Mouse (Mus musculus) hindbrain, embryonic 13.5 days (tissue): ENCODE data around the gene Ift27. TPM values are rescaled to one million over a fixed set of nuclear protein-coding genes. Genes with fewer than 3 reads are reported as not detected.
A peak's percentile ranks its signal among the peaks of the same experiment; 100 is the strongest.

Experiments
- ATAC-seq: fragments of 200-750 bp; cut with Nextera tagmentation; 2 replicates; pipeline ENCODE4 v1.8.0; 2017; ENCODE audit warnings: moderate TSS enrichment; ENCODE audit not compliant: low FRiP score
- H3K27ac ChIP-seq: fragments of 300-500 bp; sonication (generic); 2 replicates; pipeline ENCODE4 v1.5.1; 2015; ENCODE audit warnings: inconsistent platforms, mild to moderate bottlenecking, moderate library complexity
- H3K27me3 ChIP-seq: fragments of 300-500 bp; sonication (generic); 2 replicates; pipeline ENCODE4 v1.6.1; 2015; ENCODE audit warnings: mild to moderate bottlenecking, inconsistent platforms
- H3K36me3 ChIP-seq: fragments of 300-500 bp; sonication (generic); 2 replicates; pipeline ENCODE4 v1.6.1; 2015; ENCODE audit warnings: mild to moderate bottlenecking, inconsistent platforms
- H3K4me1 ChIP-seq: fragments of 300-500 bp; sonication (generic); replicated peaks from 2 replicates; pipeline ENCODE4 v1.6.1; 2015; ENCODE audit warnings: inconsistent platforms
- H3K4me2 ChIP-seq: fragments of 300-500 bp; sonication (generic); 2 replicates; pipeline ENCODE4 v1.6.1; 2015; ENCODE audit warnings: inconsistent platforms, mild to moderate bottlenecking, moderate library complexity
- H3K4me3 ChIP-seq: fragments of 300-500 bp; sonication (generic); 2 replicates; pipeline ENCODE4 v1.5.1; 2015; ENCODE audit warnings: mild to moderate bottlenecking, inconsistent platforms
- H3K9ac ChIP-seq: fragments of 300-500 bp; sonication (generic); 2 replicates; pipeline ENCODE4 v1.6.1; 2015; ENCODE audit warnings: mild to moderate bottlenecking, inconsistent platforms
- H3K9me3 ChIP-seq: fragments of 300-500 bp; sonication (generic); 2 replicates; pipeline ENCODE4 v1.6.1; 2016; ENCODE audit warnings: inconsistent platforms
- WGBS: fragments of 180-500 bp; shearing (Covaris S2); methylation state at CpG from one replicate; pipeline ENCODE4 v1.1.7; 2015; 5-methylcytosine and 5-hydroxymethylcytosine counted together
- polyA plus RNA-seq: library from polyadenylated mRNA; unstranded; fragments of >200 nt; fragmentation: Nextera tagmentation; extraction: Ambion mirVana; gene quantifications from 2 replicates; pipeline ENCODE4 v1.2.1, GENCODE M21; 2015

Ift27 gene
- polyA plus RNA-seq, 1 experiment from 2014 or later: 106 TPM

GRCm38 (mm10) chr15:78186906-78187305 is 13.0 kb upstream of the Ift27 start:
- H3K9ac ChIP-seq: no peak overlapping the region
- ATAC-seq: no peak
- 74% methylated on average over 5 of the region's 5 CpGs for WGBS
- H3K27me3 ChIP-seq: peaks cover 7% of the 10 kb centered on the region
- no peaks in the 10 kb centered on the region for H3K36me3 ChIP-seq
- H3K4me2 ChIP-seq: no peak overlapping the region
- H3K9me3 ChIP-seq: no peaks in the 10 kb centered on the region
- H3K4me1 ChIP-seq: peaks cover 21% of the 10 kb centered on the region
- no peak overlapping the region for H3K4me3 ChIP-seq
- no peak overlapping the region for H3K27ac ChIP-seq

GRCm38 (mm10) chr15:78185609-78186008 is 11.7 kb upstream of the Ift27 start:
- 90% methylated on average over 4 of the region's 4 CpGs for WGBS
- no peak for ATAC-seq

GRCm38 (mm10) chr15:78184855-78185254 is 10.9 kb upstream of the Ift27 start:
- ATAC-seq: peak; percentile 65; the same call in 1 of the 2 replicates
- 4% methylated on average over 10 of the region's 10 CpGs for WGBS
- peak overlapping the region; percentile 4; the same call in 1 of the 2 replicates for H3K4me2 ChIP-seq

More at GRCm38 (mm10) chr15:78185609-78186008, 11.7 kb upstream of the Ift27 start:
- no peaks in the 10 kb centered on the region for H3K36me3 ChIP-seq
- H3K9ac ChIP-seq: no peak overlapping the region
- peaks cover 31% of the 10 kb centered on the region for H3K4me1 ChIP-seq
- no peak overlapping the region for H3K27ac ChIP-seq
- peaks cover 7% of the 10 kb centered on the region for H3K27me3 ChIP-seq
- H3K4me2 ChIP-seq: no peak overlapping the region
- no peaks in the 10 kb centered on the region for H3K9me3 ChIP-seq
- H3K4me3 ChIP-seq: no peak overlapping the region

GRCm38 (mm10) chr15:78181701-78182405 is 7.9 kb upstream of the Ift27 start:
- 19% methylated on average over 8 of the region's 8 CpGs for WGBS
- no peak overlapping the region for H3K4me2 ChIP-seq

More at GRCm38 (mm10) chr15:78184855-78185254, 10.9 kb upstream of the Ift27 start:
- H3K27ac ChIP-seq: no peak overlapping the region
- peaks cover 31% of the 10 kb centered on the region for H3K4me1 ChIP-seq
- H3K4me3 ChIP-seq: no peak overlapping the region
- peaks cover 11% of the 10 kb centered on the region for H3K27me3 ChIP-seq
- no peaks in the 10 kb centered on the region for H3K36me3 ChIP-seq
- no peak overlapping the region for H3K9ac ChIP-seq
- H3K9me3 ChIP-seq: no peaks in the 10 kb centered on the region

GRCm38 (mm10) chr15:78179775-78180174 is 5.9 kb upstream of the Ift27 start:
- H3K9me3 ChIP-seq: no peaks in the 10 kb centered on the region
- no peak overlapping the region for H3K9ac ChIP-seq
- H3K4me1 ChIP-seq: peaks cover 60% of the 10 kb centered on the region
- no peaks in the 10 kb centered on the region for H3K36me3 ChIP-seq
- ATAC-seq: no peak
- H3K4me3 ChIP-seq: no peak overlapping the region
- no peak overlapping the region for H3K4me2 ChIP-seq
- H3K27me3 ChIP-seq: peaks cover 11% of the 10 kb centered on the region
- WGBS: 72% methylated on average over 3 of the region's 3 CpGs
- no peak overlapping the region for H3K27ac ChIP-seq

More at GRCm38 (mm10) chr15:78181701-78182405, 7.9 kb upstream of the Ift27 start:
- peak; percentile 37 for ATAC-seq
- Histone ChIP-seq H3K27me3 (peaks cover 11% of the 10 kb centered on the region), H3K4me3 (no peak overlapping the region), H3K27ac (peak overlapping the region; percentile 82), H3K4me1 (peaks cover 56% of the 10 kb centered on the region), H3K9ac (peak overlapping the region; percentile 55), H3K9me3 (no peaks in the 10 kb centered on the region), H3K36me3 (no peaks in the 10 kb centered on the region)

GRCm38 (mm10) chr15:78178397-78178796 is 4.5 kb upstream of the Ift27 start:
- H3K9me3 ChIP-seq: no peaks in the 10 kb centered on the region
- no peak overlapping the region for H3K4me3 ChIP-seq
- H3K27ac ChIP-seq: peak overlapping the region; percentile 71
- peaks cover 60% of the 10 kb centered on the region for H3K4me1 ChIP-seq
- H3K27me3 ChIP-seq: 0 out of 2 replicates have a peak, but pooled peaks cover 4% of the 10 kb centered on the region
- H3K9ac ChIP-seq: peak overlapping the region; percentile 55
- H3K36me3 ChIP-seq: no peaks in the 10 kb centered on the region
- ATAC-seq: no peak
- 0 out of 2 replicates have a peak overlapping the region, but pooled peaks have one; percentile 26 for H3K4me2 ChIP-seq
- 6% methylated on average over 9 of the region's 9 CpGs for WGBS

- 0 out of 2 replicates have a peak overlapping the region, but pooled peaks have one; percentile 55 for H3K27ac ChIP-seq
- no peaks in the 10 kb centered on the region for H3K36me3 ChIP-seq
- WGBS: 59% methylated on average over 10 of the region's 10 CpGs
- no peak for ATAC-seq
- H3K9me3 ChIP-seq: no peaks in the 10 kb centered on the region
- no peak overlapping the region for H3K9ac ChIP-seq
- 0 out of 2 replicates have a peak, but pooled peaks cover 4% of the 10 kb centered on the region for H3K27me3 ChIP-seq
- no peak overlapping the region for H3K4me3 ChIP-seq
- H3K4me2 ChIP-seq: no peak overlapping the region
- H3K4me1 ChIP-seq: peaks cover 64% of the 10 kb centered on the region
Measured at GRCm38 (mm10) chr15:78177257-78177656, 3.4 kb upstream of the Ift27 start.

GRCm38 (mm10) chr15:78174887-78175245 is 959 bp upstream of the Ift27 start:
- Histone ChIP-seq H3K4me1 (peaks cover 59% of the 10 kb centered on the region), H3K9ac (peak overlapping the region; percentile 74), H3K4me2 (peak overlapping the region; percentile 57), H3K4me3 (peak overlapping the region; percentile 40), H3K27ac (peak overlapping the region; percentile 89), H3K27me3 (no peaks in the 10 kb centered on the region), H3K9me3 (no peaks in the 10 kb centered on the region), H3K36me3 (no peaks in the 10 kb centered on the region)
- 81% methylated on average over 6 of the region's 6 CpGs for WGBS
- no peak for ATAC-seq

GRCm38 (mm10) chr15:78172899-78173817 is 749 bp downstream of the Ift27 start:
- peaks cover 46% of the 10 kb centered on the region for H3K4me1 ChIP-seq
- no peak for ATAC-seq
- no peaks in the 10 kb centered on the region for H3K9me3 ChIP-seq
- peak overlapping the region; percentile 77 for H3K4me2 ChIP-seq
- H3K4me3 ChIP-seq: peak overlapping the region; percentile 72
- peak overlapping the region; percentile 81 for H3K9ac ChIP-seq
- H3K36me3 ChIP-seq: no peaks in the 10 kb centered on the region
- WGBS: 24% methylated on average over 26 of the region's 26 CpGs
- H3K27me3 ChIP-seq: no peaks in the 10 kb centered on the region
- peak overlapping the region; percentile 69 for H3K27ac ChIP-seq

GRCm38 (mm10) chr15:78172256-78172898 is 1.5 kb downstream of the Ift27 start:
- no peak for ATAC-seq
- WGBS: 76% methylated on average over 11 of the region's 11 CpGs
- H3K27ac ChIP-seq: no peak overlapping the region
- peak overlapping the region; percentile 77 for H3K4me2 ChIP-seq
- no peaks in the 10 kb centered on the region for H3K27me3 ChIP-seq
- peak overlapping the region; percentile 81; the same call in 1 of the 2 replicates for H3K9ac ChIP-seq
- peak overlapping the region; percentile 72 for H3K4me3 ChIP-seq
- H3K36me3 ChIP-seq: peaks cover 6% of the 10 kb centered on the region; the same call in 1 of the 2 replicates
- H3K9me3 ChIP-seq: no peaks in the 10 kb centered on the region
- peaks cover 38% of the 10 kb centered on the region for H3K4me1 ChIP-seq

- H3K36me3 ChIP-seq: peaks cover 12% of the 10 kb centered on the region
- 96% methylated on average over 10 of the region's 10 CpGs for WGBS
- no peak overlapping the region for H3K9ac ChIP-seq
- no peaks in the 10 kb centered on the region for H3K9me3 ChIP-seq
- H3K27ac ChIP-seq: no peak overlapping the region
- H3K4me3 ChIP-seq: no peak overlapping the region
- no peak overlapping the region for H3K4me2 ChIP-seq
- ATAC-seq: no peak
- peaks cover 34% of the 10 kb centered on the region for H3K4me1 ChIP-seq
- no peaks in the 10 kb centered on the region for H3K27me3 ChIP-seq
Measured at GRCm38 (mm10) chr15:78171651-78172050, 2.3 kb downstream of the Ift27 start.

GRCm38 (mm10) chr15:78170708-78171107 is 3.2 kb downstream of the Ift27 start:
- H3K27me3 ChIP-seq: no peaks in the 10 kb centered on the region
- no peak overlapping the region for H3K4me3 ChIP-seq
- H3K27ac ChIP-seq: no peak overlapping the region
- ATAC-seq: no peak
- no peaks in the 10 kb centered on the region for H3K9me3 ChIP-seq
- no peak overlapping the region for H3K4me2 ChIP-seq
- no peak overlapping the region for H3K9ac ChIP-seq
- H3K36me3 ChIP-seq: peaks cover 19% of the 10 kb centered on the region
- peaks cover 34% of the 10 kb centered on the region for H3K4me1 ChIP-seq
- WGBS: 94% methylated on average over 15 of the region's 15 CpGs
